Mouse (Mus musculus) neural tube, embryonic 11.5 days (tissue): ENCODE results near the gene Slc41a3. TPM values are rescaled to one million over a fixed set of nuclear protein-coding genes. Genes with fewer than 3 reads are reported as not detected.

Source experiments
- ATAC-seq: fragments of 200-750 bp; cut with Nextera tagmentation; 2 replicates; pipeline ENCODE4 v1.8.0; 2017; ENCODE audit warnings: moderate number of reproducible peaks, mild to moderate bottlenecking, moderate TSS enrichment, moderate library complexity; ENCODE audit not compliant: insufficient read depth, low FRiP score, low TSS enrichment
- DNase-seq: peaks from one replicate; pipeline ENCODE4 v3.0.0-alpha.2; 2015; ENCODE audit warnings: low spot score
- H3K27ac ChIP-seq: fragments of 300-500 bp; sonication (generic); 2 replicates; pipeline ENCODE4 v1.5.1; 2014; ENCODE audit warnings: low read depth, mild to moderate bottlenecking, low read length
- H3K27me3 ChIP-seq: fragments of 300-500 bp; sonication (generic); 2 replicates; pipeline ENCODE4 v1.6.1; 2014; ENCODE audit warnings: mild to moderate bottlenecking, low read length, mixed read lengths; ENCODE audit not compliant: control insufficient read depth, insufficient read depth
- H3K36me3 ChIP-seq: fragments of 300-500 bp; sonication (generic); 2 replicates; pipeline ENCODE4 v1.6.1; 2014; ENCODE audit warnings: mild to moderate bottlenecking, low read length, moderate library complexity, mixed read lengths; ENCODE audit not compliant: control insufficient read depth, insufficient read depth
- H3K4me1 ChIP-seq: fragments of 300-500 bp; sonication (generic); 2 replicates; pipeline ENCODE4 v1.6.1; 2014; ENCODE audit warnings: low read length, mixed read lengths; ENCODE audit not compliant: control insufficient read depth, insufficient read depth
- H3K4me2 ChIP-seq: fragments of 300-500 bp; sonication (generic); 2 replicates; pipeline ENCODE4 v1.6.1; 2014; ENCODE audit warnings: low read depth, mild to moderate bottlenecking, moderate library complexity
- H3K4me3 ChIP-seq: fragments of 300-500 bp; sonication (generic); 2 replicates; pipeline ENCODE4 v1.5.1; 2014; ENCODE audit warnings: low read depth, low read length
- H3K9ac ChIP-seq: fragments of 300-500 bp; sonication (generic); 2 replicates; pipeline ENCODE4 v1.6.1; 2014; ENCODE audit warnings: mild to moderate bottlenecking, low read length
- H3K9me3 ChIP-seq: fragments of 300-500 bp; sonication (generic); 2 replicates; pipeline ENCODE4 v1.6.1; 2016; ENCODE audit warnings: low read length; ENCODE audit not compliant: control insufficient read depth
- WGBS: fragments of 180-500 bp; shearing (Covaris S2); extraction: QIAGEN DNeasy Blood & Tissue Kit; methylation state at CpG from one replicate; pipeline ENCODE4 v1.1.7; 2014; 5-methylcytosine and 5-hydroxymethylcytosine counted together
- polyA plus RNA-seq: library from polyadenylated mRNA; unstranded; fragments of >200 nt; fragmentation: Nextera tagmentation; extraction: Ambion mirVana; gene quantifications from 2 replicates; pipeline ENCODE4 v1.2.1, GENCODE M21; 2014

The Slc41a3 gene
- polyA plus RNA-seq, 1 experiment from 2014 or later, result 2.7 TPM

GRCm38 (mm10) chr6:90565357-90566215 is 38.9 kb upstream of the Slc41a3 start:
- WGBS, result 60% methylated on average over 13 of the region's 13 CpGs
- no peak for ATAC-seq
- H3K27me3 ChIP-seq, result no peaks in the 10 kb centered on the region
- no peak overlapping the region for H3K4me3 ChIP-seq
- no peak overlapping the region for H3K4me2 ChIP-seq
- no peak overlapping the region for H3K27ac ChIP-seq
- no peaks in the 10 kb centered on the region for H3K36me3 ChIP-seq
- H3K9me3 ChIP-seq, result no peaks in the 10 kb centered on the region
- H3K9ac ChIP-seq, result no peak overlapping the region
- no peak for DNase-seq
- no peaks in the 10 kb centered on the region for H3K4me1 ChIP-seq

- ATAC-seq (no peak), DNase-seq (no peak)
- Histone ChIP-seq H3K9me3 (no peaks in the 10 kb centered on the region), H3K4me1 (no peaks in the 10 kb centered on the region), H3K27ac (no peak overlapping the region), H3K27me3 (no peaks in the 10 kb centered on the region), H3K4me3 (no peak overlapping the region), H3K36me3 (no peaks in the 10 kb centered on the region), H3K9ac (no peak overlapping the region), H3K4me2 (no peak overlapping the region)
- WGBS, result 94% methylated on average over 3 of the region's 3 CpGs
These were observed 37.0 kb upstream of the Slc41a3 start for GRCm38 (mm10) chr6:90567486-90567885.

GRCm38 (mm10) chr6:90567928-90568327 is 36.6 kb upstream of the Slc41a3 start:
- Histone ChIP-seq H3K27ac (no peak overlapping the region), H3K4me3 (no peak overlapping the region), H3K4me2 (no peak overlapping the region), H3K36me3 (no peaks in the 10 kb centered on the region), H3K9ac (no peak overlapping the region), H3K4me1 (no peaks in the 10 kb centered on the region), H3K9me3 (no peaks in the 10 kb centered on the region), H3K27me3 (no peaks in the 10 kb centered on the region)
- ATAC-seq (no peak), DNase-seq (no peak)
- 81% methylated on average over 3 of the region's 3 CpGs for WGBS

GRCm38 (mm10) chr6:90568721-90569120 is 35.8 kb upstream of the Slc41a3 start:
- no peak for ATAC-seq
- no peak overlapping the region for H3K9ac ChIP-seq
- no peak for DNase-seq
- no peaks in the 10 kb centered on the region for H3K27me3 ChIP-seq
- 77% methylated on average over 4 of the region's 4 CpGs for WGBS
- H3K36me3 ChIP-seq, result no peaks in the 10 kb centered on the region
- H3K27ac ChIP-seq, result no peak overlapping the region
- no peaks in the 10 kb centered on the region for H3K4me1 ChIP-seq
- H3K4me2 ChIP-seq, result no peak overlapping the region
- H3K4me3 ChIP-seq, result no peak overlapping the region
- no peaks in the 10 kb centered on the region for H3K9me3 ChIP-seq

GRCm38 (mm10) chr6:90569736-90570383 is 34.7 kb upstream of the Slc41a3 start:
- Histone ChIP-seq H3K4me2 (no peak overlapping the region), H3K4me1 (no peaks in the 10 kb centered on the region), H3K27me3 (no peaks in the 10 kb centered on the region), H3K36me3 (no peaks in the 10 kb centered on the region), H3K4me3 (no peak overlapping the region), H3K9me3 (no peaks in the 10 kb centered on the region), H3K27ac (no peak overlapping the region), H3K9ac (no peak overlapping the region)
- ATAC-seq (no peak), DNase-seq (no peak)
- WGBS, result 66% methylated on average over 12 of the region's 12 CpGs

GRCm38 (mm10) chr6:90570392-90570791 is 34.1 kb upstream of the Slc41a3 start:
- H3K27ac ChIP-seq, result no peak overlapping the region
- ATAC-seq (no peak), DNase-seq (no peak)
- H3K4me2 ChIP-seq, result no peak overlapping the region
- 84% methylated on average over 8 of the region's 8 CpGs for WGBS
- no peak overlapping the region for H3K9ac ChIP-seq
- H3K9me3 ChIP-seq, result no peaks in the 10 kb centered on the region
- no peak overlapping the region for H3K4me3 ChIP-seq
- no peaks in the 10 kb centered on the region for H3K4me1 ChIP-seq
- H3K36me3 ChIP-seq, result no peaks in the 10 kb centered on the region
- no peaks in the 10 kb centered on the region for H3K27me3 ChIP-seq

- 38% methylated on average over 3 of the region's 3 CpGs for WGBS
- Histone ChIP-seq H3K27ac (no peak overlapping the region), H3K27me3 (no peaks in the 10 kb centered on the region), H3K4me1 (no peaks in the 10 kb centered on the region), H3K4me2 (no peak overlapping the region), H3K36me3 (no peaks in the 10 kb centered on the region), H3K4me3 (no peak overlapping the region), H3K9me3 (no peaks in the 10 kb centered on the region), H3K9ac (no peak overlapping the region)
- ATAC-seq (peak; percentile 52; the same call in 1 of the 2 replicates), DNase-seq (peak; percentile 83)
These were observed 29.2 kb upstream of the Slc41a3 start for GRCm38 (mm10) chr6:90575261-90575715.

- no peaks in the 10 kb centered on the region for H3K9me3 ChIP-seq
- no peaks in the 10 kb centered on the region for H3K27me3 ChIP-seq
- no peak overlapping the region for H3K27ac ChIP-seq
- ATAC-seq (no peak), DNase-seq (no peak)
- WGBS, result 65% methylated on average over 3 of the region's 3 CpGs
- H3K4me2 ChIP-seq, result no peak overlapping the region
- no peaks in the 10 kb centered on the region for H3K4me1 ChIP-seq
- no peak overlapping the region for H3K9ac ChIP-seq
- no peak overlapping the region for H3K4me3 ChIP-seq
- H3K36me3 ChIP-seq, result no peaks in the 10 kb centered on the region
These were observed 26.4 kb upstream of the Slc41a3 start for GRCm38 (mm10) chr6:90578174-90578573.

- no peak for DNase-seq
- no peaks in the 10 kb centered on the region for H3K36me3 ChIP-seq
These were observed 22.2 kb upstream of the Slc41a3 start for GRCm38 (mm10) chr6:90582331-90582730.

More at GRCm38 (mm10) chr6:90582331-90582730, 22.2 kb upstream of the Slc41a3 start:
- no peaks in the 10 kb centered on the region for H3K9me3 ChIP-seq
- ATAC-seq, result no peak
- H3K4me1 ChIP-seq, result no peaks in the 10 kb centered on the region
- WGBS, result 94% methylated on average over 2 of the region's 2 CpGs
- no peak overlapping the region for H3K4me2 ChIP-seq
- no peak overlapping the region for H3K9ac ChIP-seq
- H3K27ac ChIP-seq, result no peak overlapping the region
- H3K4me3 ChIP-seq, result no peak overlapping the region
- H3K27me3 ChIP-seq, result no peaks in the 10 kb centered on the region
